Comparison of ENCODE assay signal across 8 mouse cellular contexts in genomic region chr7:63816056-63816941, GRCm38 (mm10).
A peak's percentile ranks its signal among the peaks of the same experiment; 100 is the strongest.
DNase-seq lines count a peak whose midpoint lies in the region; ATAC-seq and TF ChIP-seq lines count a peak whose summit lies in the region.

No protein-coding gene starts in this region.

- H3K36me3 ChIP-seq in limb, embryonic 13.5 days = no peaks in the 10 kb centered on the region
- H3K36me3 ChIP-seq in stomach, postnatal 0 days (ENCODE audit: control insufficient read depth, insufficient read depth, low read length) = no peaks in the 10 kb centered on the region

- H3K4me1 ChIP-seq in cerebellum, adult 2 months (ENCODE audit: control insufficient read depth, insufficient read depth, low read length) = peaks cover 34% of the 10 kb centered on the region
- H3K4me1 ChIP-seq in limb, embryonic 13.5 days = peaks cover 5% of the 10 kb centered on the region; the same call in 1 of the 2 replicates
- H3K4me1 ChIP-seq in stomach, postnatal 0 days (replicated peaks; ENCODE audit: control insufficient read depth, insufficient read depth) = no peaks in the 10 kb centered on the region

- ATAC-seq in limb, embryonic 13.5 days (ENCODE audit: low FRiP score, low read depth) = peak; percentile 29; the same call in 1 of the 2 replicates
- no peak for ATAC-seq in stomach, postnatal 0 days (ENCODE audit: low FRiP score, low TSS enrichment)

- 0 out of 2 replicates have a peak overlapping the region, but pooled peaks have one; percentile 4 for H3K27ac ChIP-seq in cerebellum, adult 2 months (ENCODE audit: insufficient read depth, low read length)
- peak overlapping the region; percentile 73 for H3K27ac ChIP-seq in limb, embryonic 13.5 days
- H3K27ac ChIP-seq in stomach, postnatal 0 days (replicated peaks) = peak overlapping the region; percentile 63; the same call in 1 of the 2 replicates

- intact Hi-C loops in heart, postnatal 36 days (cut with DNase I) = loop anchor here (5.0 kb wide), 1 partner anchor 64 kb away; no protein-coding TSS in a partner anchor

- DNase-seq in cerebellum, adult 2 months = peak; percentile 31 to 40
- DNase-seq in cerebellum, adult 9-10 months = no peak
- peak; percentile 56 for DNase-seq in brain, adult 2 months (ENCODE audit: low read depth, low spot score)
- peak; percentile 26 to 27 for DNase-seq in heart, postnatal 36 days
- no peak for DNase-seq in stomach, postnatal 0 days (ENCODE audit: low spot score)
- no peak for DNase-seq in layer of hippocampus, postnatal 25 days (ENCODE audit: extremely low spot score in 1 of 2, low spot score in 1 of 2)
- DNase-seq in urinary bladder, adult 2 months (ENCODE audit: low spot score) = no peak

- H3K27me3 ChIP-seq in cerebellum, adult 2 months (ENCODE audit: control insufficient read depth, insufficient read depth, low read length) = no peaks in the 10 kb centered on the region
- H3K27me3 ChIP-seq in limb, embryonic 13.5 days = no peaks in the 10 kb centered on the region
- H3K27me3 ChIP-seq in stomach, postnatal 0 days (ENCODE audit: control insufficient read depth, insufficient read depth, low read length) = no peaks in the 10 kb centered on the region

- 33% methylated on average over 10 of the region's 10 CpGs for WGBS in cerebellum, adult 2 months
- WGBS in limb, embryonic 13.5 days = 61% methylated on average over 10 of the region's 10 CpGs
- WGBS in stomach, postnatal 0 days = 70% methylated on average over 10 of the region's 10 CpGs

- no peaks in the 10 kb centered on the region for H3K9me3 ChIP-seq in limb, embryonic 13.5 days
- H3K9me3 ChIP-seq in stomach, postnatal 0 days (ENCODE audit: control insufficient read depth, low read length) = no peaks in the 10 kb centered on the region

- TF ChIP-seq CTCF in cerebellum, adult 2 months (IDR thresholded peaks at IDR 0.05; ENCODE audit: borderline replicate concordance, insufficient read depth, low read depth, low read length) = no peak
- no peak for TF ChIP-seq CTCF in stomach, postnatal 0 days (IDR thresholded peaks at IDR 0.05; ENCODE audit: low read depth)

- no peak overlapping the region for H3K4me3 ChIP-seq in cerebellum, adult 2 months (replicated peaks; ENCODE audit: insufficient read depth, low read depth, low read length)
- no peak overlapping the region for H3K4me3 ChIP-seq in limb, embryonic 13.5 days
- H3K4me3 ChIP-seq in stomach, postnatal 0 days (ENCODE audit: low read depth, low read length) = no peak overlapping the region

- TF ChIP-seq POLR2A in cerebellum, adult 2 months (IDR thresholded peaks at IDR 0.05; ENCODE audit: borderline replicate concordance, insufficient read depth, low read length) = no peak

- H3K4me2 ChIP-seq in limb, embryonic 13.5 days (replicated peaks) = no peak overlapping the region
- H3K4me2 ChIP-seq in stomach, postnatal 0 days (replicated peaks; ENCODE audit: low read depth) = no peak overlapping the region

- no peak for TF ChIP-seq EP300 in stomach, postnatal 0 days (optimal IDR thresholded peaks at IDR 0.05)

- H3K9ac ChIP-seq in limb, embryonic 13.5 days = no peak overlapping the region
- H3K9ac ChIP-seq in stomach, postnatal 0 days (ENCODE audit: low read length) = no peak overlapping the region

Comparison
In these comparisons a context has a peak if more than half of its experiments do, and no peak if none do; other contexts are left out.
1. DNase-seq: peak in cerebellum, adult 2 months (2 of 2), brain, adult 2 months (single experiment) and heart, postnatal 36 days (2 of 2); none in cerebellum, adult 9-10 months (single experiment), stomach, postnatal 0 days (single experiment), layer of hippocampus, postnatal 25 days (0 of 2) and urinary bladder, adult 2 months (single experiment).
2. H3K27ac ChIP-seq: peak in every context shown above with its lines; median percentile 73 in limb, embryonic 13.5 days; 63 in stomach, postnatal 0 days; 4 in cerebellum, adult 2 months.